Mouse (Mus musculus): Measurements from ENCODE around the gene Gm49387.

DNA sequence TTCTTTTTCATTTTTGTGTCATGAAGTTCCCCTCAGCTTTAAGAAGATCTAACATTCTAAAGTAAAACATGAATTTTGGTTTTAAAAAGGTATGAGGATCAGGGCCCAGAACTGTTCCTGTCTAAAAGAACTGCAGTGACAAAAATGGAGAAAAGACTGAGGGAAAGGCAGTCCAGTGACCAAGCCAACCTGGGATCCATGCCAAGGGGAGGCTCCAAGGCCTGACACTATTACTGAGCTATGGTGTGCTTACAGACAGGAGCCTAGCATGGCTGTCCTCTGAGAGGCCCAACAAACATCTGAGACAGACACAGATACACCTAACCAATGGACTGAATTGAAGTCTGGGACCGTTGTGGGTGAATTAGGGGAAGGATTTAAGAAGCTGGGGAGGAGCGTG lies 130.8 kb downstream of the Gm49387 start:
- TF ChIP-seq TAL1 (conservative IDR thresholded peaks at IDR 0.05; ENCODE audit: low read depth, low read length) (no peak), CTCF (IDR thresholded peaks at IDR 0.05; ENCODE audit: low read depth, low read length) (no peak), POLR2AphosphoS5 (IDR thresholded peaks at IDR 0.05; ENCODE audit: insufficient replicate concordance, low read depth, low read length) (no peak), GATA1 (IDR thresholded peaks at IDR 0.05; ENCODE audit: borderline replicate concordance, low read length) (no peak)

Data from G1E (cell line).